Mouse (Mus musculus): ENCODE results near the gene Ccdc6.

Gene Ccdc6

GRCm38 (mm10) chr10:70132714-70133113 is 35.8 kb downstream of the Ccdc6 start:
- DNase-seq (ENCODE audit: low spot score) = no peak

- no peak for DNase-seq (ENCODE audit: low spot score)
These were observed 36.3 kb downstream of the Ccdc6 start for GRCm38 (mm10) chr10:70133188-70133587.

- no peak for DNase-seq (ENCODE audit: low spot score)
These were observed 38.8 kb downstream of the Ccdc6 start for GRCm38 (mm10) chr10:70135680-70136079.

- DNase-seq (ENCODE audit: low spot score) = no peak
These were observed 40.7 kb downstream of the Ccdc6 start for GRCm38 (mm10) chr10:70137652-70138051.

- DNase-seq (ENCODE audit: low spot score) = no peak
These were observed 41.2 kb downstream of the Ccdc6 start for GRCm38 (mm10) chr10:70138150-70138549.

GRCm38 (mm10) chr10:70139368-70139767 is 42.4 kb downstream of the Ccdc6 start:
- DNase-seq (ENCODE audit: low spot score) = no peak

GRCm38 (mm10) chr10:70140414-70140813 is 43.5 kb downstream of the Ccdc6 start:
- no peak for DNase-seq (ENCODE audit: low spot score)

GRCm38 (mm10) chr10:70142623-70143022 is 45.7 kb downstream of the Ccdc6 start:
- DNase-seq (ENCODE audit: low spot score) = no peak

GRCm38 (mm10) chr10:70144004-70144557 is 47.2 kb downstream of the Ccdc6 start:
- no peak for DNase-seq (ENCODE audit: low spot score)

GRCm38 (mm10) chr10:70145873-70146272 is 49.0 kb downstream of the Ccdc6 start:
- DNase-seq (ENCODE audit: low spot score) = no peak

- no peak for DNase-seq (ENCODE audit: low spot score)
These were observed 52.2 kb downstream of the Ccdc6 start for GRCm38 (mm10) chr10:70149093-70149492.

- no peak for DNase-seq (ENCODE audit: low spot score)
These were observed 53.4 kb downstream of the Ccdc6 start for GRCm38 (mm10) chr10:70150301-70150700.

- DNase-seq (ENCODE audit: low spot score) = no peak
These were observed 54.2 kb downstream of the Ccdc6 start for GRCm38 (mm10) chr10:70151171-70151570.

- no peak for DNase-seq (ENCODE audit: low spot score)
These were observed 55.3 kb downstream of the Ccdc6 start for GRCm38 (mm10) chr10:70152190-70152743.

- DNase-seq (ENCODE audit: low spot score) = no peak
These were observed 56.9 kb downstream of the Ccdc6 start for GRCm38 (mm10) chr10:70153810-70154209.

GRCm38 (mm10) chr10:70156431-70157165 is 59.7 kb downstream of the Ccdc6 start:
- no peak for DNase-seq (ENCODE audit: low spot score)

- DNase-seq (ENCODE audit: low spot score) = no peak
These were observed 62.9 kb downstream of the Ccdc6 start for GRCm38 (mm10) chr10:70159651-70160320.

GRCm38 (mm10) chr10:70160811-70161210 is 63.9 kb downstream of the Ccdc6 start:
- DNase-seq (ENCODE audit: low spot score) = no peak

GRCm38 (mm10) chr10:70161504-70161903 is 64.6 kb downstream of the Ccdc6 start:
- DNase-seq (ENCODE audit: low spot score) = no peak

- DNase-seq (ENCODE audit: low spot score) = no peak
These were observed 66.8 kb downstream of the Ccdc6 start for GRCm38 (mm10) chr10:70163681-70164080.

- no peak for DNase-seq (ENCODE audit: low spot score)
These were observed 69.0 kb downstream of the Ccdc6 start for GRCm38 (mm10) chr10:70165877-70166276.

- no peak for DNase-seq (ENCODE audit: low spot score)
These were observed 69.5 kb downstream of the Ccdc6 start for GRCm38 (mm10) chr10:70166427-70166826.

GRCm38 (mm10) chr10:70167625-70168024 is 70.7 kb downstream of the Ccdc6 start:
- DNase-seq (ENCODE audit: low spot score) = no peak
